Mouse (Mus musculus) forebrain, embryonic 11.5 days (tissue): ENCODE measurements around the gene Fgf11. TPM values are rescaled to one million over a fixed set of nuclear protein-coding genes. Genes with fewer than 3 reads are reported as not detected.

ENCODE experiments used
- ATAC-seq: fragments of 200-750 bp; cut with Nextera tagmentation; replicated peaks from 2 replicates; pipeline ENCODE4 v1.8.0; 2017; ENCODE audit warnings: moderate TSS enrichment; ENCODE audit not compliant: low FRiP score
- DNase-seq: peaks from one replicate; pipeline ENCODE4 v3.0.0-alpha.2; 2017; ENCODE audit warnings: low spot score
- H3K27ac ChIP-seq: fragments of 300-500 bp; sonication (generic); 2 replicates; pipeline ENCODE4 v1.5.1; 2014; ENCODE audit warnings: low read depth, low read length
- H3K27me3 ChIP-seq: fragments of 300-500 bp; sonication (generic); 2 replicates; pipeline ENCODE4 v1.6.1; 2014; ENCODE audit warnings: mild to moderate bottlenecking, low read length, mixed read lengths; ENCODE audit not compliant: control insufficient read depth, insufficient read depth
- H3K36me3 ChIP-seq: fragments of 300-500 bp; sonication (generic); 2 replicates; pipeline ENCODE4 v1.6.1; 2014; ENCODE audit warnings: mild to moderate bottlenecking, low read length, moderate library complexity, mixed read lengths; ENCODE audit not compliant: control insufficient read depth, insufficient read depth
- H3K4me1 ChIP-seq: fragments of 300-500 bp; sonication (generic); replicated peaks from 2 replicates; pipeline ENCODE4 v1.6.1; 2014; ENCODE audit warnings: low read length, mixed read lengths; ENCODE audit not compliant: control insufficient read depth, insufficient read depth
- H3K4me2 ChIP-seq: fragments of 300-500 bp; sonication (generic); 2 replicates; pipeline ENCODE4 v1.6.1; 2014; ENCODE audit warnings: low read depth, mild to moderate bottlenecking, low read length, moderate library complexity, mixed read lengths; ENCODE audit not compliant: severe bottlenecking
- H3K4me3 ChIP-seq: fragments of 300-500 bp; sonication (generic); 2 replicates; pipeline ENCODE4 v1.5.1; 2014; ENCODE audit warnings: low read depth, low read length
- H3K9ac ChIP-seq: fragments of 300-500 bp; sonication (generic); 2 replicates; pipeline ENCODE4 v1.6.1; 2014; ENCODE audit warnings: low read length
- H3K9me3 ChIP-seq: fragments of 300-500 bp; sonication (generic); 2 replicates; pipeline ENCODE4 v1.6.1; 2016; ENCODE audit warnings: low read length, mixed read lengths; ENCODE audit not compliant: control insufficient read depth
- WGBS: fragments of 180-500 bp; shearing (Covaris S2); extraction: QIAGEN DNeasy Blood & Tissue Kit; methylation state at CpG from one replicate; pipeline ENCODE4 v1.1.7; 2014; 5-methylcytosine and 5-hydroxymethylcytosine counted together
- polyA plus RNA-seq: library from polyadenylated mRNA; unstranded; fragments of >200 nt; fragmentation: Nextera tagmentation; extraction: Ambion mirVana; gene quantifications from 2 replicates; pipeline ENCODE4 v1.2.1, GENCODE M21; 2014

Fgf11 gene
- polyA plus RNA-seq, 1 experiment from 2014 or later = 1.3 TPM

- ATAC-seq (peak; percentile 87), DNase-seq (peak; percentile 97)
- Histone ChIP-seq H3K4me3 (peak within 1 kb of the TSS; percentile 73), H3K27ac (peak within 1 kb of the TSS; percentile 83), H3K27me3 (no peaks in the 10 kb centered on the region; the same call in 1 of the 2 replicates), H3K36me3 (no peaks in the 10 kb centered on the region), H3K9me3 (no peaks in the 10 kb centered on the region), H3K4me2 (peak within 1 kb of the TSS; percentile 92), H3K9ac (peak within 1 kb of the TSS; percentile 89), H3K4me1 (peaks cover 30% of the 10 kb centered on the region)
- under 1% methylated on average over 34 of the region's 34 CpGs for WGBS
Observed at GRCm38 (mm10) chr11:69837952-69838713, 36.5 kb upstream of the Fgf11 start, which contains the start of gene Tmem256. Gene Tmem256 (plus strand): TSS chr11:69838514.

GRCm38 (mm10) chr11:69837604-69837951 lies 35.9 kb upstream of the Fgf11 start, which contains the start of gene Nlgn2:
Gene Nlgn2 (minus strand): TSS chr11:69837784.
- Histone ChIP-seq H3K36me3 (no peaks in the 10 kb centered on the region), H3K4me1 (peaks cover 30% of the 10 kb centered on the region), H3K9me3 (no peaks in the 10 kb centered on the region), H3K9ac (peak within 1 kb of the TSS; percentile 89), H3K27me3 (no peaks in the 10 kb centered on the region; the same call in 1 of the 2 replicates), H3K4me3 (peak within 1 kb of the TSS; percentile 73), H3K4me2 (peak within 1 kb of the TSS; percentile 92), H3K27ac (peak within 1 kb of the TSS; percentile 83)
- WGBS = under 1% methylated on average over 24 of the region's 32 CpGs
- DNase-seq (no peak), ATAC-seq (peak; percentile 44; the same call in 1 of the 2 replicates)

GRCm38 (mm10) chr11:69836703-69837576 lies 35.3 kb upstream of the Fgf11 start:
- peak overlapping the region; percentile 73 for H3K4me3 ChIP-seq
- H3K4me1 ChIP-seq = peaks cover 30% of the 10 kb centered on the region
- WGBS = under 1% methylated on average over 50 of the region's 52 CpGs
- no peaks in the 10 kb centered on the region for H3K9me3 ChIP-seq
- H3K27ac ChIP-seq = peak overlapping the region; percentile 83
- peak overlapping the region; percentile 92 for H3K4me2 ChIP-seq
- peak; percentile 76 for DNase-seq
- H3K9ac ChIP-seq = peak overlapping the region; percentile 89
- H3K27me3 ChIP-seq = no peaks in the 10 kb centered on the region; the same call in 1 of the 2 replicates
- ATAC-seq = peak; percentile 2; the same call in 1 of the 2 replicates
- no peaks in the 10 kb centered on the region for H3K36me3 ChIP-seq

- Histone ChIP-seq H3K27ac (no peak overlapping the region), H3K4me3 (peak overlapping the region; percentile 73), H3K9ac (peak overlapping the region; percentile 89; the same call in 1 of the 2 replicates), H3K4me2 (peak overlapping the region; percentile 92), H3K4me1 (peaks cover 30% of the 10 kb centered on the region), H3K9me3 (no peaks in the 10 kb centered on the region), H3K36me3 (no peaks in the 10 kb centered on the region), H3K27me3 (no peaks in the 10 kb centered on the region; the same call in 1 of the 2 replicates)
- WGBS = 0% methylated on average over 4 of the region's 4 CpGs
- ATAC-seq (no peak), DNase-seq (no peak)
Observed at GRCm38 (mm10) chr11:69835966-69836335, 34.3 kb upstream of the Fgf11 start.

- WGBS = 4% methylated on average over 9 of the region's 9 CpGs
- H3K27ac ChIP-seq = no peak overlapping the region
- peak overlapping the region; percentile 89 for H3K9ac ChIP-seq
- ATAC-seq (no peak), DNase-seq (peak; percentile 71)
- H3K4me2 ChIP-seq = peak overlapping the region; percentile 92
- H3K9me3 ChIP-seq = no peaks in the 10 kb centered on the region
- H3K4me3 ChIP-seq = peak overlapping the region; percentile 73
- no peaks in the 10 kb centered on the region; the same call in 1 of the 2 replicates for H3K27me3 ChIP-seq
- H3K36me3 ChIP-seq = no peaks in the 10 kb centered on the region
- peaks cover 30% of the 10 kb centered on the region for H3K4me1 ChIP-seq
Observed at GRCm38 (mm10) chr11:69835326-69835965, 33.8 kb upstream of the Fgf11 start.

GRCm38 (mm10) chr11:69834001-69834549 lies 32.4 kb upstream of the Fgf11 start:
- H3K9ac ChIP-seq = peak overlapping the region; percentile 65
- 6% methylated on average over 47 of the region's 48 CpGs for WGBS
- DNase-seq (peak; percentile 70), ATAC-seq (no peak)
- peaks cover 30% of the 10 kb centered on the region for H3K4me1 ChIP-seq
- H3K4me3 ChIP-seq = peak overlapping the region; percentile 73
- H3K9me3 ChIP-seq = no peaks in the 10 kb centered on the region
- H3K27ac ChIP-seq = no peak overlapping the region
- H3K27me3 ChIP-seq = no peaks in the 10 kb centered on the region; the same call in 1 of the 2 replicates
- H3K36me3 ChIP-seq = no peaks in the 10 kb centered on the region
- peak overlapping the region; percentile 92 for H3K4me2 ChIP-seq

- ATAC-seq = no peak
- no peak overlapping the region for H3K27ac ChIP-seq
Observed at GRCm38 (mm10) chr11:69833554-69833953, 31.9 kb upstream of the Fgf11 start.

GRCm38 (mm10) chr11:69828832-69829231 lies 27.2 kb upstream of the Fgf11 start:
- Histone ChIP-seq H3K27me3 (no peaks in the 10 kb centered on the region; the same call in 1 of the 2 replicates), H3K4me1 (peaks cover 7% of the 10 kb centered on the region; the same call in 1 of the 2 replicates), H3K9me3 (no peaks in the 10 kb centered on the region), H3K4me2 (no peak overlapping the region), H3K36me3 (peaks cover 15% of the 10 kb centered on the region), H3K27ac (no peak overlapping the region), H3K4me3 (no peak overlapping the region), H3K9ac (no peak overlapping the region)
- WGBS = 69% methylated on average over 5 of the region's 5 CpGs
- ATAC-seq (no peak), DNase-seq (no peak)

More at GRCm38 (mm10) chr11:69833554-69833953, 31.9 kb upstream of the Fgf11 start:
- peak overlapping the region; percentile 65 for H3K9ac ChIP-seq
- peak overlapping the region; percentile 73 for H3K4me3 ChIP-seq
- no peak for DNase-seq
- H3K36me3 ChIP-seq = no peaks in the 10 kb centered on the region
- 64% methylated on average over 8 of the region's 8 CpGs for WGBS
- H3K9me3 ChIP-seq = no peaks in the 10 kb centered on the region
- peak overlapping the region; percentile 92; the same call in 1 of the 2 replicates for H3K4me2 ChIP-seq
- no peaks in the 10 kb centered on the region; the same call in 1 of the 2 replicates for H3K27me3 ChIP-seq
- peaks cover 30% of the 10 kb centered on the region for H3K4me1 ChIP-seq
